Mouse (Mus musculus): Measurements from ENCODE around the gene 1810010H24Rik.

- TF ChIP-seq MAZ (IDR thresholded peaks at IDR 0.05; ENCODE audit: low read depth, low read length) (no peak), CTCF (IDR thresholded peaks at IDR 0.05 in 2 of 3, conservative IDR thresholded peaks at IDR 0.05 in 1 of 3; ENCODE audit: control insufficient read depth in 1 of 3, insufficient read depth in 1 of 3, low read depth in 2 of 3, low read length in 3 of 3, poor library complexity in 1 of 3, severe bottlenecking in 1 of 3) (peak; percentile 44 to 90 (median 85); a peak in 5 of 6 replicates), MXI1 (IDR thresholded peaks at IDR 0.05; ENCODE audit: low read depth, low read length) (peak; percentile 78), E2F4 (IDR thresholded peaks at IDR 0.05; ENCODE audit: borderline replicate concordance, low read depth, low read length) (no peak), MAX (IDR thresholded peaks at IDR 0.05; ENCODE audit: low read length) (peak; percentile 63; the same call in 1 of the 2 replicates), USF1 (IDR thresholded peaks at IDR 0.05; ENCODE audit: low read depth, low read length) (no peak; the same call in 1 of the 2 replicates), POLR2A (IDR thresholded peaks at IDR 0.05; ENCODE audit: control insufficient read depth in 1 of 2, insufficient read depth in 1 of 2, low read depth in 1 of 2, low read length in 2 of 2, poor library complexity in 1 of 2) (0 out of 4 replicates have a peak, but pooled peaks of 1 of the 2 experiments have one; percentile 31), EP300 (IDR thresholded peaks at IDR 0.05; ENCODE audit: low read depth in 1 of 2, low read length in 2 of 2) (peak; percentile 81 to 82), GABPA (IDR thresholded peaks at IDR 0.05; ENCODE audit: low read depth, low read length) (peak; percentile 90), USF2 (IDR thresholded peaks at IDR 0.05; ENCODE audit: borderline replicate concordance in 1 of 2, insufficient read depth in 1 of 2, low read depth in 1 of 2, low read length in 2 of 2) (no peak), HCFC1 (IDR thresholded peaks at IDR 0.05; ENCODE audit: low read depth, low read length) (peak; percentile 72), ZNF384 (IDR thresholded peaks at IDR 0.05; ENCODE audit: low read depth, low read length) (0 out of 2 replicates have a peak, but pooled peaks have one; percentile 40), TAL1 (IDR thresholded peaks at IDR 0.05; ENCODE audit: low read length) (peak; percentile 17; the same call in 1 of the 2 replicates), NELFE (IDR thresholded peaks at IDR 0.05; ENCODE audit: low read depth, low read length) (no peak)
Measured at GRCm38 (mm10) chr11:107044321-107044720, 18.8 kb downstream of the 1810010H24Rik start.

All from MEL (cell line).